Mouse (Mus musculus) ZHBTc4 (cell line): Measurements from ENCODE around the gene Nop53.
A peak's percentile ranks its signal among the peaks of the same experiment; 100 is the strongest.
"Not testable (repeated sequence)": the region's sequence is repeated elsewhere in the genome, so short reads cannot be mapped to it uniquely, and the experiment has no call there.

Experiments used
- DNase-seq: peaks from one replicate; pipeline ENCODE4 v3.0.0-alpha.2; 2011; ENCODE audit warnings: low read depth, low spot score

Gene Nop53

GRCm38 (mm10) chr7:15920645-15921190 lies 25.2 kb downstream of the Nop53 start:
- DNase-seq, result no peak

- DNase-seq, result no peak
These were observed 25.9 kb downstream of the Nop53 start for GRCm38 (mm10) chr7:15919947-15920346.

GRCm38 (mm10) chr7:15918371-15918770 lies 27.5 kb downstream of the Nop53 start:
- DNase-seq, result no peak

GRCm38 (mm10) chr7:15916996-15917395 lies 28.9 kb downstream of the Nop53 start:
- DNase-seq, result no peak

- DNase-seq, result no peak
These were observed 29.6 kb downstream of the Nop53 start for GRCm38 (mm10) chr7:15916134-15916723.

- DNase-seq, result not testable (repeated sequence)
These were observed 30.2 kb downstream of the Nop53 start for GRCm38 (mm10) chr7:15915695-15916094.

GRCm38 (mm10) chr7:15914751-15915150 lies 31.1 kb downstream of the Nop53 start:
- DNase-seq, result no peak

- DNase-seq, result peak; percentile 81
These were observed 31.6 kb downstream of the Nop53 start for GRCm38 (mm10) chr7:15914252-15914651.

GRCm38 (mm10) chr7:15912183-15912582 lies 33.7 kb downstream of the Nop53 start:
- peak; percentile 94 for DNase-seq

GRCm38 (mm10) chr7:15910521-15910920 lies 35.4 kb downstream of the Nop53 start:
- DNase-seq, result no peak

- no peak for DNase-seq
These were observed 37.8 kb downstream of the Nop53 start for GRCm38 (mm10) chr7:15907971-15908590.

GRCm38 (mm10) chr7:15906602-15907001 lies 39.3 kb downstream of the Nop53 start:
- DNase-seq, result no peak

- DNase-seq, result no peak
These were observed 40.0 kb downstream of the Nop53 start for GRCm38 (mm10) chr7:15905861-15906260.

GRCm38 (mm10) chr7:15901366-15902048 lies 44.4 kb downstream of the Nop53 start:
- DNase-seq, result peak; percentile 91

- peak; percentile 83 for DNase-seq
These were observed 51.6 kb downstream of the Nop53 start for GRCm38 (mm10) chr7:15894251-15894650.
